Mouse (Mus musculus) adrenal gland, adult 8-10 months (tissue): ENCODE data around the gene Nrsn1. TPM values are rescaled to one million over a fixed set of nuclear protein-coding genes. Genes with fewer than 3 reads are reported as not detected.
A peak's percentile ranks its signal among the peaks of the same experiment; 100 is the strongest.
"Not testable (repeated sequence)": the region's sequence is repeated elsewhere in the genome, so short reads cannot be mapped to it uniquely, and the experiment has no call there.

Source experiments
- DNase-seq: peaks from one replicate; pipeline ENCODE4 v3.0.0; 2022
- total RNA-seq, 4 experiments: library from RNA; stranded (reverse); gene quantifications; 2 replicates each; pipeline ENCODE4 v1.2.4; 2022

The Nrsn1 gene
- 1 to 10 TPM; 3.8 to 6.2 (median 5.4) TPM for total RNA-seq

- not testable (repeated sequence) for DNase-seq
These were observed at the start of gene Nrsn1 for GRCm38 (mm10) chr13:25270402-25270801. Nrsn1 (minus strand) TSS chr13:25270502.

- DNase-seq: no peak
These were observed 41.8 kb upstream of the Nrsn1 start for GRCm38 (mm10) chr13:25312059-25312458.

- DNase-seq: no peak
These were observed 39.8 kb upstream of the Nrsn1 start for GRCm38 (mm10) chr13:25310068-25310467.

- DNase-seq: no peak
These were observed 18.4 kb upstream of the Nrsn1 start for GRCm38 (mm10) chr13:25288736-25289135.

GRCm38 (mm10) chr13:25274934-25275565 is 4.7 kb upstream of the Nrsn1 start:
- DNase-seq: no peak

GRCm38 (mm10) chr13:25272189-25272588 is 1.9 kb upstream of the Nrsn1 start:
- DNase-seq: no peak

GRCm38 (mm10) chr13:25269569-25270268 is 583 bp downstream of the Nrsn1 start:
- peak; percentile 1 for DNase-seq

- DNase-seq: peak; percentile 29
These were observed 1.3 kb downstream of the Nrsn1 start for GRCm38 (mm10) chr13:25269039-25269438.

GRCm38 (mm10) chr13:25262748-25263147 is 7.6 kb downstream of the Nrsn1 start:
- DNase-seq: no peak

GRCm38 (mm10) chr13:25257608-25258007 is 12.7 kb downstream of the Nrsn1 start:
- no peak for DNase-seq

- no peak for DNase-seq
These were observed 15.6 kb downstream of the Nrsn1 start for GRCm38 (mm10) chr13:25254478-25255263.

- no peak for DNase-seq
These were observed 18.4 kb downstream of the Nrsn1 start for GRCm38 (mm10) chr13:25251893-25252292.

- no peak for DNase-seq
These were observed 50.0 kb downstream of the Nrsn1 start for GRCm38 (mm10) chr13:25220186-25220787.

- no peak for DNase-seq
These were observed 51.9 kb downstream of the Nrsn1 start for GRCm38 (mm10) chr13:25218394-25218793.

GRCm38 (mm10) chr13:25206950-25207349 is 63.4 kb downstream of the Nrsn1 start:
- no peak for DNase-seq

Other genes starting within 250 kb of the Nrsn1 start
- gene Dcdc2a, start 214.5 kb downstream of the Nrsn1 start, total RNA-seq: under 1 TPM in 2 of 4 experiments, not detected in 2; 0.26 to 0.73 TPM